Comparison of ENCODE assay signal across 9 mouse cellular contexts in genomic region chr2:158180797-158181196, GRCm38 (mm10). TPM values are rescaled to one million over a fixed set of nuclear protein-coding genes. Genes with fewer than 3 reads are reported as not detected.
DNase-seq lines count a peak whose midpoint lies in the region; ATAC-seq lines count a peak whose summit lies in the region.
"Had no signal": no experiment of that assay in that cellular context is flagged by ENCODE, and none has a peak within 500 bp of the region (broad histone marks: within the 10 kb centered on the region; RNA-seq: fewer than 3 reads in every experiment).

No protein-coding gene starts in this region.

- no peaks in the 10 kb centered on the region for H3K36me3 ChIP-seq in heart, embryonic 11.5 days (ENCODE audit: control insufficient read depth, insufficient read depth, low read length)
- H3K36me3 ChIP-seq in embryonic facial prominence, embryonic 11.5 days (replicated peaks; ENCODE audit: control insufficient read depth, insufficient read depth, low read depth, low read length) = no peaks in the 10 kb centered on the region
- H3K36me3 ChIP-seq in liver, embryonic 13.5 days = no peaks in the 10 kb centered on the region
- H3K36me3 ChIP-seq: embryonic facial prominence, embryonic 12.5 days had no signal

- no peak overlapping the region for H3K27ac ChIP-seq in heart, embryonic 11.5 days (ENCODE audit: low read depth, low read length)
- H3K27ac ChIP-seq in embryonic facial prominence, embryonic 11.5 days (replicated peaks; ENCODE audit: low read depth, low read length) = no peak overlapping the region
- H3K27ac ChIP-seq in liver, embryonic 13.5 days = no peak overlapping the region
- H3K27ac ChIP-seq: embryonic facial prominence, embryonic 12.5 days had no signal

- no peak for ATAC-seq in heart, embryonic 11.5 days (replicated peaks; ENCODE audit: insufficient number of reproducible peaks, low FRiP score, low TSS enrichment)
- ATAC-seq in embryonic facial prominence, embryonic 11.5 days (replicated peaks; ENCODE audit: insufficient number of reproducible peaks, low FRiP score, low TSS enrichment, low read depth) = no peak
- ATAC-seq in liver, embryonic 13.5 days (ENCODE audit: low read depth) = no peak

- intact Hi-C loops in heart, postnatal 14 days (cut with DNase I) = loop anchor here (2.0 kb wide), 1 partner anchor 74 kb away; no protein-coding TSS in a partner anchor

- peak; percentile 64 to 83 for DNase-seq in heart, postnatal 14 days
- DNase-seq in 416B (ENCODE audit: low read depth) (peak; percentile 70), MEL-GATA-1-ER (ENCODE audit: extremely low read depth, low read depth) (peak; percentile 41)
- DNase-seq in embryonic facial prominence, embryonic 11.5 days (ENCODE audit: low spot score) = peak; percentile 67
- DNase-seq in liver, embryonic 13.5 days = peak; percentile 39
- peak; percentile 72 for DNase-seq in retina, postnatal 1 day
- no peak for DNase-seq in layer of hippocampus, postnatal 36 days

- no peaks in the 10 kb centered on the region for H3K27me3 ChIP-seq in heart, embryonic 11.5 days (ENCODE audit: control insufficient read depth, insufficient read depth, low read length)
- H3K27me3 ChIP-seq in embryonic facial prominence, embryonic 11.5 days (ENCODE audit: control insufficient read depth, insufficient read depth, low read length) = no peaks in the 10 kb centered on the region
- H3K27me3 ChIP-seq in liver, embryonic 13.5 days = peaks cover 24% of the 10 kb centered on the region
- H3K27me3 ChIP-seq: embryonic facial prominence, embryonic 12.5 days had no signal

- H3K4me2 ChIP-seq in heart, embryonic 11.5 days = no peak overlapping the region
- H3K4me2 ChIP-seq in embryonic facial prominence, embryonic 11.5 days (ENCODE audit: low read depth, low read length) = no peak overlapping the region
- no peak overlapping the region for H3K4me2 ChIP-seq in liver, embryonic 13.5 days
- H3K4me2 ChIP-seq: embryonic facial prominence, embryonic 12.5 days had no signal

- WGBS in heart, embryonic 11.5 days (ENCODE audit: insufficient replicate concordance) = 39% methylated on average over 9 of the region's 9 CpGs
- 40% methylated on average over 9 of the region's 9 CpGs for WGBS in embryonic facial prominence, embryonic 11.5 days
- WGBS in liver, embryonic 13.5 days (ENCODE audit: insufficient replicate concordance) = 28% methylated on average over 9 of the region's 9 CpGs

- H3K4me1 ChIP-seq in heart, embryonic 11.5 days (ENCODE audit: control insufficient read depth, insufficient read depth, low read length) = peaks cover 19% of the 10 kb centered on the region
- peaks cover 2% of the 10 kb centered on the region; the same call in 1 of the 2 replicates for H3K4me1 ChIP-seq in embryonic facial prominence, embryonic 11.5 days (ENCODE audit: control insufficient read depth, insufficient read depth, low read length)
- peaks cover 34% of the 10 kb centered on the region for H3K4me1 ChIP-seq in liver, embryonic 13.5 days (replicated peaks)

- no peaks in the 10 kb centered on the region for H3K9me3 ChIP-seq in heart, embryonic 11.5 days (replicated peaks; ENCODE audit: control insufficient read depth, low read length)
- no peaks in the 10 kb centered on the region for H3K9me3 ChIP-seq in embryonic facial prominence, embryonic 11.5 days (replicated peaks; ENCODE audit: control insufficient read depth, low read length)
- no peaks in the 10 kb centered on the region for H3K9me3 ChIP-seq in liver, embryonic 13.5 days (replicated peaks)
- H3K9me3 ChIP-seq: embryonic facial prominence, embryonic 12.5 days had no signal

- H3K4me3 ChIP-seq in heart, embryonic 11.5 days (ENCODE audit: low read depth, low read length) = no peak overlapping the region
- no peak overlapping the region for H3K4me3 ChIP-seq in embryonic facial prominence, embryonic 11.5 days (ENCODE audit: low read depth, low read length)
- no peak overlapping the region for H3K4me3 ChIP-seq in liver, embryonic 13.5 days (replicated peaks)
- H3K4me3 ChIP-seq: embryonic facial prominence, embryonic 12.5 days had no signal

- no peak overlapping the region for H3K9ac ChIP-seq in heart, embryonic 11.5 days (ENCODE audit: low read depth, low read length)
- no peak overlapping the region for H3K9ac ChIP-seq in embryonic facial prominence, embryonic 11.5 days (replicated peaks; ENCODE audit: low read length)
- no peak overlapping the region for H3K9ac ChIP-seq in liver, embryonic 13.5 days
- H3K9ac ChIP-seq: embryonic facial prominence, embryonic 12.5 days had no signal

RNA-seq across cellular contexts. Expression of gene Tgm2, which starts 34.6 kb away (rescaled TPM):
- total RNA-seq in heart, postnatal 14 days (2021) = 100 to 1,000 TPM; 181 to 209 TPM
- polyA plus RNA-seq in heart, embryonic 11.5 days (2014; fragmentation: Nextera tagmentation; extraction: Ambion mirVana) = 129 and 130 TPM in 2 replicates
- polyA plus RNA-seq in embryonic facial prominence, embryonic 11.5 days (2014; fragmentation: Nextera tagmentation; extraction: Ambion mirVana) = 2.2 and 4.3 TPM in 2 replicates
- polyA plus RNA-seq in liver, embryonic 13.5 days (2015; fragmentation: Nextera tagmentation; extraction: Ambion mirVana) = 63.8 and 68.2 TPM in 2 replicates
- 10 to 100 TPM in 1 of 2 experiments, 1 to 10 TPM in 1; 7.9 to 12.7 TPM for total RNA-seq in layer of hippocampus, postnatal 36 days (2021)

RNA-seq across cellular contexts. Expression of gene D630003M21Rik, which starts 48.2 kb away (rescaled TPM):
- 1 to 10 TPM; 7.0 to 7.4 TPM for total RNA-seq in heart, postnatal 14 days (2021)
- 0.37 and 0.57 TPM in 2 replicates for polyA plus RNA-seq in heart, embryonic 11.5 days (2014; fragmentation: Nextera tagmentation; extraction: Ambion mirVana)
- polyA plus RNA-seq in embryonic facial prominence, embryonic 11.5 days (2014; fragmentation: Nextera tagmentation; extraction: Ambion mirVana) = 1.00 and 1.4 TPM in 2 replicates
- 0.31 and 0.47 TPM in 2 replicates for polyA plus RNA-seq in liver, embryonic 13.5 days (2015; fragmentation: Nextera tagmentation; extraction: Ambion mirVana)
- total RNA-seq in layer of hippocampus, postnatal 36 days (2021) = 1 to 10 TPM; 3.6 to 3.7 TPM

Comparison
In these comparisons a context has a peak if more than half of its experiments do, and no peak if none do; other contexts are left out.
1. DNase-seq: peak in heart, postnatal 14 days (2 of 2), 416B (single experiment), MEL-GATA-1-ER (single experiment), embryonic facial prominence, embryonic 11.5 days (single experiment), liver, embryonic 13.5 days (single experiment) and retina, postnatal 1 day (single experiment); none in layer of hippocampus, postnatal 36 days (0 of 2).
2. RNA of gene Tgm2, which starts 34.6 kb away (polyA plus RNA-seq): 129 to 130 TPM in heart, embryonic 11.5 days and 63.8 to 68.2 TPM in liver, embryonic 13.5 days; 2.2 to 4.3 TPM in embryonic facial prominence, embryonic 11.5 days; every median in the first group is over 10 times any median in the second.